Mouse (Mus musculus) brain, embryonic 14.5 days (tissue): ENCODE results near the gene Nrxn3.

ENCODE experiments used
- CTCF ChIP-seq: fragments of 200-500 bp; IDR thresholded peaks from 2 replicates; pipeline ENCODE4 v1.5.1; 2012; ENCODE audit warnings: inconsistent platforms, mild to moderate bottlenecking, moderate library complexity, borderline replicate concordance; ENCODE audit not compliant: insufficient read depth, insufficient read length; ENCODE audit errors: extremely low read depth
- POLR2A ChIP-seq: fragments of 200-500 bp; IDR thresholded peaks from 2 replicates; pipeline ENCODE4 v1.6.1; 2012; ENCODE audit warnings: mild to moderate bottlenecking, inconsistent platforms, borderline replicate concordance; ENCODE audit not compliant: poor library complexity, insufficient read depth, insufficient read length, severe bottlenecking; ENCODE audit errors: extremely low read depth

GRCm38 (mm10) chr12:88868288-88868687 lies 145.6 kb downstream of the Nrxn3 start:
- TF ChIP-seq POLR2A = no peak
- no peak for TF ChIP-seq CTCF
